Comparison of ENCODE assay signal across 25 mouse cellular contexts in genomic region chr1:120459032-120459431, GRCm38 (mm10). TPM values are rescaled to one million over a fixed set of nuclear protein-coding genes. Genes with fewer than 3 reads are reported as not detected.
DNase-seq lines count a peak whose midpoint lies in the region; ATAC-seq and TF ChIP-seq lines count a peak whose summit lies in the region.
"Had no signal": no experiment of that assay in that cellular context is flagged by ENCODE, and none has a peak within 500 bp of the region (broad histone marks: within the 10 kb centered on the region; RNA-seq: fewer than 3 reads in every experiment).

No protein-coding gene starts in this region.

- no peak for TF ChIP-seq POLR2A in brain, embryonic 14.5 days (IDR thresholded peaks at IDR 0.05; ENCODE audit: borderline replicate concordance, extremely low read depth, insufficient read depth, insufficient read length, poor library complexity, severe bottlenecking)

- WGBS in midbrain, embryonic 11.5 days = 67% methylated on average over 6 of the region's 6 CpGs
- whole genome bisulfite sequencing in midbrain, embryonic 16.5 days = 40% methylated on average over 6 of the region's 6 CpGs
- 32% methylated on average over 6 of the region's 6 CpGs for WGBS in hindbrain, embryonic 12.5 days
- WGBS in hindbrain, embryonic 15.5 days = 23% methylated on average over 6 of the region's 6 CpGs
- 83% methylated on average over 6 of the region's 6 CpGs for WGBS in heart, embryonic 10.5 days

- H3K4me1 ChIP-seq in midbrain, embryonic 11.5 days (ENCODE audit: control insufficient read depth, insufficient read depth, low read length) = peaks cover 4% of the 10 kb centered on the region
- H3K4me1 ChIP-seq in midbrain, embryonic 16.5 days (ENCODE audit: control insufficient read depth, insufficient read depth, low read length) = no peaks in the 10 kb centered on the region
- peaks cover 13% of the 10 kb centered on the region; the same call in 1 of the 2 replicates for H3K4me1 ChIP-seq in hindbrain, embryonic 12.5 days
- peaks cover 6% of the 10 kb centered on the region; the same call in 1 of the 2 replicates for H3K4me1 ChIP-seq in hindbrain, embryonic 15.5 days (replicated peaks)
- H3K4me1 ChIP-seq in heart, embryonic 10.5 days = no peaks in the 10 kb centered on the region
- H3K4me1 ChIP-seq: forebrain, embryonic 13.5 days; heart, embryonic 13.5 days; intestine, embryonic 15.5 days had no signal

- no peak overlapping the region for H3K4me3 ChIP-seq in midbrain, embryonic 11.5 days (ENCODE audit: low read depth, low read length)
- no peak overlapping the region for H3K4me3 ChIP-seq in midbrain, embryonic 16.5 days (ENCODE audit: low read depth, low read length)
- no peak overlapping the region for H3K4me3 ChIP-seq in hindbrain, embryonic 12.5 days
- H3K4me3 ChIP-seq in hindbrain, embryonic 15.5 days = no peak overlapping the region
- H3K4me3 ChIP-seq in heart, embryonic 10.5 days = no peak overlapping the region
- H3K4me3 ChIP-seq: forebrain, embryonic 10.5 days; forebrain, embryonic 13.5 days; heart, embryonic 13.5 days; intestine, embryonic 15.5 days had no signal

- ATAC-seq in midbrain, embryonic 11.5 days (ENCODE audit: low FRiP score) = peak; percentile 54; the same call in 1 of the 2 replicates
- no peak for ATAC-seq in midbrain, embryonic 16.5 days
- ATAC-seq in hindbrain, embryonic 12.5 days (ENCODE audit: low FRiP score) = peak; percentile 55; the same call in 1 of the 2 replicates
- no peak for ATAC-seq in hindbrain, embryonic 15.5 days (ENCODE audit: low FRiP score, low read depth)
- no peak for ATAC-seq in frontal cortex, adult (ENCODE audit: low TSS enrichment)
- ATAC-seq: CD4-positive, CD25-positive, alpha-beta regulatory T cell, adult 4 months; forebrain, embryonic 13.5 days; forebrain, postnatal 0 days; intestine, embryonic 15.5 days had no signal

- no peaks in the 10 kb centered on the region for H3K9me3 ChIP-seq in midbrain, embryonic 11.5 days (ENCODE audit: control insufficient read depth, low read length)
- no peaks in the 10 kb centered on the region for H3K9me3 ChIP-seq in midbrain, embryonic 16.5 days (replicated peaks; ENCODE audit: control insufficient read depth, low read length, poor library complexity, severe bottlenecking)
- no peaks in the 10 kb centered on the region for H3K9me3 ChIP-seq in hindbrain, embryonic 12.5 days (replicated peaks)
- no peaks in the 10 kb centered on the region for H3K9me3 ChIP-seq in hindbrain, embryonic 15.5 days
- no peaks in the 10 kb centered on the region for H3K9me3 ChIP-seq in heart, embryonic 10.5 days
- H3K9me3 ChIP-seq: forebrain, embryonic 10.5 days; forebrain, embryonic 13.5 days; heart, embryonic 13.5 days; intestine, embryonic 15.5 days had no signal

- TF ChIP-seq CTCF in brain, embryonic 14.5 days (IDR thresholded peaks at IDR 0.05; ENCODE audit: borderline replicate concordance, extremely low read depth, insufficient read depth, insufficient read length) = no peak

- no peaks in the 10 kb centered on the region for H3K27me3 ChIP-seq in midbrain, embryonic 11.5 days (ENCODE audit: control insufficient read depth, insufficient read depth, low read length)
- no peaks in the 10 kb centered on the region for H3K27me3 ChIP-seq in midbrain, embryonic 16.5 days (ENCODE audit: control insufficient read depth, insufficient read depth, low read depth, low read length)
- H3K27me3 ChIP-seq in hindbrain, embryonic 12.5 days = no peaks in the 10 kb centered on the region
- no peaks in the 10 kb centered on the region for H3K27me3 ChIP-seq in hindbrain, embryonic 15.5 days
- H3K27me3 ChIP-seq in heart, embryonic 10.5 days (ENCODE audit: insufficient read depth, poor library complexity, severe bottlenecking) = 0 out of 2 replicates have a peak, but pooled peaks cover 5% of the 10 kb centered on the region
- H3K27me3 ChIP-seq: forebrain, embryonic 13.5 days; intestine, embryonic 15.5 days had no signal

- H3K4me2 ChIP-seq in midbrain, embryonic 11.5 days = no peak overlapping the region
- no peak overlapping the region for H3K4me2 ChIP-seq in midbrain, embryonic 16.5 days (ENCODE audit: low read length)
- no peak overlapping the region for H3K4me2 ChIP-seq in hindbrain, embryonic 12.5 days (replicated peaks)
- H3K4me2 ChIP-seq in hindbrain, embryonic 15.5 days = no peak overlapping the region
- H3K4me2 ChIP-seq: forebrain, embryonic 13.5 days; heart, embryonic 13.5 days; intestine, embryonic 15.5 days had no signal

- no peak for DNase-seq in midbrain, embryonic 11.5 days (ENCODE audit: low spot score, missing footprints)
- peak; percentile 27 for DNase-seq in brain, embryonic 14.5 days (ENCODE audit: low read depth)
- DNase-seq in cerebellum, postnatal 10 days = no peak
- no peak for DNase-seq in heart, embryonic 10.5 days (ENCODE audit: low spot score)
- DNase-seq: adrenal gland, adult 2 months; adrenal gland, postnatal 14 days; cerebellum, adult 11-12 months; cerebellum, adult 8-10 months; cerebellum, postnatal 14 days; forebrain, postnatal 0 days; gastrocnemius, postnatal 25 days; heart, adult 18-20 months; heart, postnatal 14 days; heart, postnatal 4 days had no signal

- no peaks in the 10 kb centered on the region for H3K36me3 ChIP-seq in midbrain, embryonic 11.5 days (ENCODE audit: control insufficient read depth, insufficient read depth, low read length)
- H3K36me3 ChIP-seq in midbrain, embryonic 16.5 days (ENCODE audit: control insufficient read depth, insufficient read depth, low read length) = no peaks in the 10 kb centered on the region
- H3K36me3 ChIP-seq in hindbrain, embryonic 12.5 days = no peaks in the 10 kb centered on the region
- no peaks in the 10 kb centered on the region for H3K36me3 ChIP-seq in hindbrain, embryonic 15.5 days
- H3K36me3 ChIP-seq in heart, embryonic 10.5 days = no peaks in the 10 kb centered on the region
- H3K36me3 ChIP-seq: forebrain, embryonic 10.5 days; heart, embryonic 13.5 days; intestine, embryonic 15.5 days had no signal

- H3K27ac ChIP-seq in midbrain, embryonic 11.5 days (ENCODE audit: low read depth, low read length) = no peak overlapping the region
- H3K27ac ChIP-seq in midbrain, embryonic 16.5 days (ENCODE audit: low read length) = no peak overlapping the region
- H3K27ac ChIP-seq in hindbrain, embryonic 12.5 days = no peak overlapping the region
- H3K27ac ChIP-seq in hindbrain, embryonic 15.5 days (replicated peaks) = 0 out of 2 replicates have a peak overlapping the region, but pooled peaks have one; percentile 30
- H3K27ac ChIP-seq in heart, embryonic 10.5 days = no peak overlapping the region
- H3K27ac ChIP-seq: forebrain, embryonic 10.5 days; forebrain, embryonic 13.5 days; heart, embryonic 13.5 days; intestine, embryonic 15.5 days had no signal

- no peak overlapping the region for H3K9ac ChIP-seq in midbrain, embryonic 11.5 days (ENCODE audit: low read length)
- no peak overlapping the region for H3K9ac ChIP-seq in midbrain, embryonic 16.5 days (ENCODE audit: low read depth, low read length)
- H3K9ac ChIP-seq in hindbrain, embryonic 12.5 days = no peak overlapping the region
- no peak overlapping the region for H3K9ac ChIP-seq in hindbrain, embryonic 15.5 days
- H3K9ac ChIP-seq: forebrain, embryonic 13.5 days; forebrain, postnatal 0 days; heart, embryonic 13.5 days; intestine, embryonic 15.5 days had no signal

RNA-seq across cellular contexts. Expression of gene Marco, which starts 45.8 kb away (rescaled TPM):
- not detected in 2 replicates for polyA plus RNA-seq in midbrain, embryonic 11.5 days (2014; fragmentation: Nextera tagmentation; extraction: Ambion mirVana)
- polyA plus RNA-seq in midbrain, embryonic 16.5 days (2015; fragmentation: Nextera tagmentation; extraction: Ambion mirVana) = 0.15 TPM in 1 of 2 replicates, not detected in the other
- polyA plus RNA-seq in brain, embryonic 14.5 days (2012; rRNA removed) = 0.11 TPM in 1 of 2 replicates, not detected in the other
- not detected in 2 replicates for polyA plus RNA-seq in hindbrain, embryonic 12.5 days (2016; fragmentation: Nextera tagmentation; extraction: Ambion mirVana)
- polyA plus RNA-seq in hindbrain, embryonic 15.5 days (2015; fragmentation: Nextera tagmentation; extraction: Ambion mirVana) = 0.10 TPM in 1 of 2 replicates, not detected in the other
- not detected in 2 replicates for polyA plus RNA-seq in heart, embryonic 10.5 days (2016; fragmentation: Nextera tagmentation; extraction: Ambion mirVana)
- polyA plus RNA-seq: adrenal gland, adult 2 months; C2C12; embryonic facial prominence, embryonic 14.5 days; forebrain, embryonic 10.5 days; forebrain, embryonic 13.5 days; forebrain, postnatal 0 days had no signal

Comparison
In these comparisons a context has a peak if more than half of its experiments do, and no peak if none do; other contexts are left out.
1. ATAC-seq: peak in midbrain, embryonic 11.5 days (single experiment) and hindbrain, embryonic 12.5 days (single experiment); none in midbrain, embryonic 16.5 days (single experiment), hindbrain, embryonic 15.5 days (single experiment) and frontal cortex, adult (single experiment).